Mouse (Mus musculus): Measurements from ENCODE around the gene 4930519G04Rik.
"Not testable (repeated sequence)": the region's sequence is repeated elsewhere in the genome, so short reads cannot be mapped to it uniquely, and the experiment has no call there.

4930519G04Rik gene

GRCm38 (mm10) chr5:114908598-114909305 is 55.3 kb downstream of the 4930519G04Rik start:
- Histone ChIP-seq H3K36me3 (ENCODE audit: control insufficient read depth, insufficient read depth, low read length, poor library complexity, severe bottlenecking) (peaks cover 9% of the 10 kb centered on the region; the same call in 1 of the 2 replicates), H3K27me3 (ENCODE audit: control insufficient read depth, insufficient read depth, low read length, poor library complexity, severe bottlenecking) (no peaks in the 10 kb centered on the region)
- DNase-seq (ENCODE audit: low read depth, low spot score), result no peak

DNA sequence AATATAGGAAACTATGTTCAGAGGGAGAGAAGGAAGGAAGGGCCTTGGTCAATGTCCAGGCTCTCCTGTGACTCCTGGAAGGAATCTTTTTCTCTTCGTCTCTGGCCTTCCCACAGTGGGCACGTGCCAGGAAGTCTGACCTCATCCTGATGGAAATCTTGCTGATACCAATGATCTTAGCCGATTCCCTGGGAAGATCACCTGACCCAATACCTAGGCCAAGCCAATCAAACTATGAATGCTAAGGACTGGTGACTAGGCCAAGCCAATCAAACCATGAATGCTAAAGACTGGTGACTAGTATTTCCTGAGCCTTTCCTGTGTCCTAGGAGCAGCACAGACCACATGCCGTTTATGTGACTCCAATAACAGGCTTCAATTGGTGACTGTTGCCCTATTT is 60.2 kb downstream of the 4930519G04Rik start:
- Histone ChIP-seq H3K36me3 (ENCODE audit: control insufficient read depth, insufficient read depth, low read length, poor library complexity, severe bottlenecking) (no peaks in the 10 kb centered on the region), H3K27me3 (ENCODE audit: control insufficient read depth, insufficient read depth, low read length, poor library complexity, severe bottlenecking) (no peaks in the 10 kb centered on the region)
- DNase-seq (ENCODE audit: low read depth, low spot score), result no peak

GRCm38 (mm10) chr5:114914855-114915254 is 61.4 kb downstream of the 4930519G04Rik start:
- no peak for DNase-seq (ENCODE audit: low read depth, low spot score)
- Histone ChIP-seq H3K27me3 (ENCODE audit: control insufficient read depth, insufficient read depth, low read length, poor library complexity, severe bottlenecking) (no peaks in the 10 kb centered on the region), H3K36me3 (ENCODE audit: control insufficient read depth, insufficient read depth, low read length, poor library complexity, severe bottlenecking) (no peaks in the 10 kb centered on the region)

- Histone ChIP-seq H3K36me3 (ENCODE audit: control insufficient read depth, insufficient read depth, low read length, poor library complexity, severe bottlenecking) (no peaks in the 10 kb centered on the region), H3K27me3 (ENCODE audit: control insufficient read depth, insufficient read depth, low read length, poor library complexity, severe bottlenecking) (no peaks in the 10 kb centered on the region)
Measured at GRCm38 (mm10) chr5:114915854-114916253, 62.4 kb downstream of the 4930519G04Rik start.

DNA sequence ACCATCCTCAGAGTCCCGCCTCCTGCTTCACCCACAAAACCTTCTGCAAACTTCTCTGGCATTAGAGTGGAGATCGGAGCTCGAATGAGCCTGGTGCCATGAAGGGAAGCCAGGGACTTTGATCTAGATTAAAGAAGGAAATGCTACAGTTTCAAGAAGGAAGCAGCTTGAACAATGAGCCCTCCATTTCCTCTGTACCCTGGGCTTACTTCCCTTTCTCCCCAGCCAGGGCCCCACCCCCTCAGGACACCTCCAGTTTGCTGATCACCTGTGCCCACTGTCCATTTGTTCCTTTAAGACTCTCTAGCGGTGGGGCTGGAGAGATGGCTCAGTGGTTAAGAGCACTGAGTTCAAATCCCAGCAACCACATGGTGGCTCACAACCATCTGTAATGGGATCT is 63.3 kb downstream of the 4930519G04Rik start:
- Histone ChIP-seq H3K27me3 (ENCODE audit: control insufficient read depth, insufficient read depth, low read length, poor library complexity, severe bottlenecking) (no peaks in the 10 kb centered on the region), H3K36me3 (ENCODE audit: control insufficient read depth, insufficient read depth, low read length, poor library complexity, severe bottlenecking) (no peaks in the 10 kb centered on the region)
- peak; percentile 79 for DNase-seq (ENCODE audit: low read depth, low spot score)

More at GRCm38 (mm10) chr5:114915854-114916253, 62.4 kb downstream of the 4930519G04Rik start:
- DNase-seq (ENCODE audit: low read depth, low spot score), result no peak

GRCm38 (mm10) chr5:114917357-114917756 is 63.9 kb downstream of the 4930519G04Rik start:
- not testable (repeated sequence) for H3K36me3 ChIP-seq (ENCODE audit: control insufficient read depth, insufficient read depth, low read length, poor library complexity, severe bottlenecking); DNase-seq (ENCODE audit: low read depth, low spot score); H3K27me3 ChIP-seq (ENCODE audit: control insufficient read depth, insufficient read depth, low read length, poor library complexity, severe bottlenecking)

- Histone ChIP-seq H3K36me3 (ENCODE audit: control insufficient read depth, insufficient read depth, low read length, poor library complexity, severe bottlenecking) (no peaks in the 10 kb centered on the region), H3K27me3 (ENCODE audit: control insufficient read depth, insufficient read depth, low read length, poor library complexity, severe bottlenecking) (no peaks in the 10 kb centered on the region)
- DNase-seq (ENCODE audit: low read depth, low spot score), result peak; percentile 96
Measured at GRCm38 (mm10) chr5:114921551-114922365, 68.3 kb downstream of the 4930519G04Rik start.

DNA sequence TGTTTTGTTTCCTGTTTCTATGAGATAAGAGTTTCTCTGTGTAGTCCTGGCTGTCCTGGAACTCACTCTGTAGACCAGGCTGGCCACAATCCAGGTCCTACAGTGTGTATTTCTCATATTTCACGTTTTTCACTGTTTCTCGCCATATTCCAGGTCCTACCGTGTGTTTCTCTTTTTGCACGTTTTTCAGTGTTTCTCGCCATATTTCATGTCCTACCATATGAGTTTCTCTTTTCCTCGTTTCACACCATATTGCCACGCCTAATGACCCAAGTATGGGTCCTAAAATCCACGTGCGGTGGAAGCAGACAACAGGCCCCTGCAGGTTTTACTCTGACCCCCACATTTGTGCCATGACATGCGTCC is 68.9 kb downstream of the 4930519G04Rik start:
- Histone ChIP-seq H3K27me3 (ENCODE audit: control insufficient read depth, insufficient read depth, low read length, poor library complexity, severe bottlenecking) (no peaks in the 10 kb centered on the region), H3K36me3 (ENCODE audit: control insufficient read depth, insufficient read depth, low read length, poor library complexity, severe bottlenecking) (no peaks in the 10 kb centered on the region)
- no peak for DNase-seq (ENCODE audit: low read depth, low spot score)

DNA sequence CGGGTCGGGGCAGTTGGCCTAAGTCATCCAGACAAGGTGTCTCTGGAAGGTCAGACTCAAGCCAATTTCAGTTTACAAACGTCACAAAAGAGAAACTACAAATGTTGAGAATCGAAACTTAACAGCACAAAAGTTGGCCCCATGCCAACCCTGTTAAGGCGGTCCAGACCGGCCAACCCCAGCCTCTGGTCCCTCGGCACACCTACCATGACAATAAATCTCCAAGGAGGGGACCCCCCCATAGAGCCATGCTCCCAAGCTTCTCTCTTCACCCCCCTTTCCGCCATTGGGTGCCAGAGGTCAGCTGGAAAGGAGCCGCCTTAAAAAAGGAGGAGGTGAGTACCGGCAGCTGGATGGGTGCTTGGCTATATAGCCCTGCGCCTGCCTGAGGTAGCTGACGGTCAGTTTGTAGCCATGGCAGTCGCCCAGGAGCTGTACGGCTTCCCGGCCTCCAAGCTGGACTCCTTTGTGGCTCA is 69.6 kb downstream of the 4930519G04Rik start, which contains the start of gene Oasl1:
Gene Oasl1, plus strand, starts transcription at position 243 of the 476 bp plus-strand sequence.
- no peaks in the 10 kb centered on the region for H3K36me3 ChIP-seq (ENCODE audit: control insufficient read depth, insufficient read depth, low read length, poor library complexity, severe bottlenecking)
- peak; percentile 85 for DNase-seq (ENCODE audit: low read depth, low spot score)

GRCm38 (mm10) chr5:114926153-114926684 is 72.8 kb downstream of the 4930519G04Rik start:
- Histone ChIP-seq H3K36me3 (ENCODE audit: control insufficient read depth, insufficient read depth, low read length, poor library complexity, severe bottlenecking) (peaks cover 1% of the 10 kb centered on the region; the same call in 1 of the 2 replicates), H3K27me3 (ENCODE audit: control insufficient read depth, insufficient read depth, low read length, poor library complexity, severe bottlenecking) (no peaks in the 10 kb centered on the region)
- no peak for DNase-seq (ENCODE audit: low read depth, low spot score)

More for the DNA sequence above, 69.6 kb downstream of the 4930519G04Rik start, which contains the start of gene Oasl1:
- H3K27me3 ChIP-seq (ENCODE audit: control insufficient read depth, insufficient read depth, low read length, poor library complexity, severe bottlenecking), result no peaks in the 10 kb centered on the region

GRCm38 (mm10) chr5:114926753-114927152 is 73.3 kb downstream of the 4930519G04Rik start:
- DNase-seq (ENCODE audit: low read depth, low spot score), result peak; percentile 32
- Histone ChIP-seq H3K36me3 (ENCODE audit: control insufficient read depth, insufficient read depth, low read length, poor library complexity, severe bottlenecking) (peaks cover 2% of the 10 kb centered on the region; the same call in 1 of the 2 replicates), H3K27me3 (ENCODE audit: control insufficient read depth, insufficient read depth, low read length, poor library complexity, severe bottlenecking) (no peaks in the 10 kb centered on the region)

DNA sequence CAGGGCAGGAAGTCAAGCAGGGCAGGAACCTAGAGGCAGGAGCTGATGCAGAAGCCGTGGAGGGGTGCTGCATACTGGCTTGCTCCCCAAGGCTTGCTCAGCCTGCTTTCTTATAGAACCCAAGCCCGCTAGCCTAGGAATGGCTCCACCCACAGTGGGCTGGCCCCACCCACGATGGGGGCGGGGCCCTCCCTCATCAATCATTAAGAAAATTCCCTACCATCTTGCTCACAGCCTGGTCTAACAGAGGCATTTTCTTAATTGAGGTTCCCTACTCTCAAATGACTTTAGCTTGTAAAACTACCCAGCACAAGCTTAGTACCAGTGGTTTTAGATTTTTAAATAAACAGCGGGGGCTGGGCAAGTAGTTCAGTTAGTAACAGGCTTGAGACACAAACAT is 78.2 kb downstream of the 4930519G04Rik start:
- DNase-seq (ENCODE audit: low read depth, low spot score), result no peak
- H3K27me3 ChIP-seq (ENCODE audit: control insufficient read depth, insufficient read depth, low read length, poor library complexity, severe bottlenecking), result no peaks in the 10 kb centered on the region

GRCm38 (mm10) chr5:114933206-114933605 is 79.7 kb downstream of the 4930519G04Rik start:
- Histone ChIP-seq H3K27me3 (ENCODE audit: control insufficient read depth, insufficient read depth, low read length, poor library complexity, severe bottlenecking) (no peaks in the 10 kb centered on the region), H3K36me3 (ENCODE audit: control insufficient read depth, insufficient read depth, low read length, poor library complexity, severe bottlenecking) (peaks cover 7% of the 10 kb centered on the region)
- no peak for DNase-seq (ENCODE audit: low read depth, low spot score)

More for the DNA sequence above, 78.2 kb downstream of the 4930519G04Rik start:
- H3K36me3 ChIP-seq (ENCODE audit: control insufficient read depth, insufficient read depth, low read length, poor library complexity, severe bottlenecking), result peaks cover 4% of the 10 kb centered on the region

Data from splenic B cell, adult 2 months (primary cell).